Mouse (Mus musculus): Measurements from ENCODE around the gene Arhgdia. TPM values are rescaled to one million over a fixed set of nuclear protein-coding genes. Genes with fewer than 3 reads are reported as not detected.
"Not testable (repeated sequence)": the region's sequence is repeated elsewhere in the genome, so short reads cannot be mapped to it uniquely, and the experiment has no call there.

The Arhgdia gene
- polyA plus RNA-seq, 2 experiments from 2014 or later: 554 to 866 TPM

DNA sequence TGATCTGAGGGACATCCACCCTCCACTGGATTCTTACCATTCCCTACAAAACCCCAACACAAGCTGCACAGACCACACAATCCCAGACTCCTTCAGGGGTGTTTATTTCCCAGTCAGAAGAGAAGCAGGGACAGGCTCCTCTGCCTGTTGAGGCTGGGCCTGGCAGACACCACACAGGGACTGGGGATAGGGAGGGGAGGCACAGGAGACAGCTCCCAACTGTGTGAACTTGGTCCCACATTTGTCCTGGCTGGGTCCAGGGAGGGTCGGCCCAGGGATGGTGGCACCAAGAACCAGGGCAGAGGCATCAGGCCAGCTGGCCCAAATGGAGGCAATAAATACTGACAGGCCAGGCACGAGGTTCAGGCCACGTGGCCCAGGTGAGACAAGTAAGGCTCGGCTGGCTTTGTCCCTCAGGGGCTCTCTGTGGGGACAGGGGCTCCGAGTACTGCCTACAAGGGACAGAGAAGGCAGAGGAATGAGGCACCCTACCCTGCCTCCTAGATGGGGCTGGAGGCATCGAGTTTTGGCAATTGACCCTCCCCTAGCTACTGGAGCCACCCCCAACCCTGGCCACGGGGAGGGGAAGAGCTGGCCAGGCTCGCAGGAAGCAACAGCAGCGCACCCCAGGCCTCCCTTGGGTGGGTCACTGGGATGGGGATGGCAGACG lies 3.3 kb downstream of the Arhgdia start:
- no peak for ATAC-seq

DNA sequence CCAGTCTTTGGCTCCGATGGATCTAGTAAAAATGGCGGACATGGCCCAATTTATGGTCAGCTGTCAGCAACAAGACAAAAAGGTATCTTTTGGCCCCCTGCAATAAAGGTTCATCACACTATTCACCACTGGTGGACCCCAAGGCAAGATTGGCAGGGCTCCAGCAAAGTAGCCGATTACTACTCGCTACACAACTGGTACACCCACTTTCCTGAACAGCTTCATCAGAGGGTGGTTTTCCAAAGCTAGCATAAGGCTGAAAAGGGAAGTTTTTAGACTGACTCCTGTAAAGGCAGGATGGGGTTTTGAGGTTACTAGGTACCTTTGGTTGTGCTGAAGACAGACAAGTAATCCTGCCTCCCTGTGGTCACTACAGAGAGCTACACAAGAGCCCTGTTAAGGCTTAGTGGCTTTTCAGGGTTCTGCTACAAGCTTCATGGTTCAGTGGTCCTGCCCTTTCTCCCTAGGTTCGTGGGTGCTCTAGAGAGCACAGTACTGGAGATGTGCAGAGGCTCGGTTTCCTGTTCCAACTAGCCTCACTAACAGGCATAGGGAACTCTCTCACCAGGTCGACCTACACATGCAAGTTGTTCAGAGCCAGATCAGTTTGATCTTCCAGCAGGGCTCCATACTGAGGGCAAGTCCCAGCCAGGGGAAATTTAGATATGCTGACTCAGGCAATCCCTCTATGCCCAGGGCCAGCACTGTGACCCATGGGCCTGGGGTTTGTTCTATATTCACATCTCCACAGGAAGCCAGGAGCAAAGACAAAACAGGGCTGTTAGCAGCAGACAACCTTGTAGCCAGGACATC lies 4.0 kb downstream of the Arhgdia start:
- ATAC-seq: no peak

DNA sequence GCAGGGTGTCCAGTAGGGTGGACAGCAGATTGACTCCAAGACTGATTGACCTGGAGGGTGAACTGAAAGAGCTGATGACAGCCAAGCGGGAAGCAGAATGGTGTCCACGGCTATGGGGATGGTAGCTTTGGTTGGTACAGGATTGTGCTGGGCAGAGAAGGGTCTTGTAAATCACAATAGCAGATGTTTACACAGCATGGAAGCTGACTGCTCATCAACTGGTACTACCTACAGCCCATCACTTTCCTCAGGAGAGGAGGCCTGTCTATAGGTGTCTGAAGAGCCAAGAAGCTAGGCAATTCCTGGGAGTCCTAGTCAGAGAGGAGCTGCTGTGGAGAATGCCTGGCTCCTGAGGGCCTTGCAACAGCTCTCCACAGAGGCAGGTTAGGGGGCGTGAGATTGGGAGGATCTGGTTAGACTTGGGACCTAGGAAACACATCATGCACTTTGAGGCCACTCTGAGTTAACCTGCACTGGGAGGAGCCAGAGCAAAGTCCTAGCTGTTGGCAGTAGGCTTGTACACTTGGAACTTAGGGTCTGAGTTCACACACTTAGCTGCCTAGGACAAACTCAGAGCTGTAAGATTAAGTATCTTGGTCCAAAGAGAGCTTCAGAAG lies 5.0 kb downstream of the Arhgdia start:
- ATAC-seq: no peak

DNA sequence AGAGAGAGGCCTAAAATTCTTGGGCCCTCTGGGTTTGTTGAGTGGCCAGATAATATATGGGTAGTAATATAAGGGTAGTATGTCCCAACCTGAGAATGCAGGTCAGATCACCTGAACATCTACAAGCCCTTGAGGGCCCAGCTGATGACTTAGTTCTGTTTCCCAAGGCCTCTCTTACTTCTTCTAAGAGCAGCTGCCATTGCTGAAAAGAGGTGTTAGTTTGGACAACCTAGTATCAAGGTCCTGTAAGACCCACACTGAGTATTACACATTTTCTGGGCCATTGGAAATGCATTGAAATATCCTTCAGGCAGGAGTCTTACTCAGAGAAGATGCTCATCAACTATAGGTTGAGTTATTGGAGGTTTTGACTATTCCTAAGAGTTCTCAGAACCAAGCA lies 5.5 kb downstream of the Arhgdia start:
- no peak for ATAC-seq

DNA sequence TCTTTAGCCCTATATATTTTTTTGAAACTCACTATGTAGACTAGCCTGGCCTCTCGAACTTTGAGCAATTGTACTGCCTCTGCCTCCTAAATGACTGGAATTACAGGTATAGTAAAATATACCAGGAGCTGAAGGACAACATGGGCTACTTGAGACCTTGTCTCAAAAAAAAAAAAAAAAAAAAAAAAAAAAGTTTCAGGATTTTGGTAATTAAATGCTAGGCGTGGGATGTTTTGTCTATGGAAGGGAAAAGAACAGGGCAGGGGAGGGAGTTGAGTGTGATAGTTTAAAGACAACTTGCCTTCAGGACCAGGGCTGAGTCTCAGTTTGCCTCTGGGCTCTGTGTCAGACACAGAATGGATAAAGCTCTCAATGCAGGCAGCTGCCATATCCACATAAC lies 6.4 kb downstream of the Arhgdia start:
- no peak for ATAC-seq

DNA sequence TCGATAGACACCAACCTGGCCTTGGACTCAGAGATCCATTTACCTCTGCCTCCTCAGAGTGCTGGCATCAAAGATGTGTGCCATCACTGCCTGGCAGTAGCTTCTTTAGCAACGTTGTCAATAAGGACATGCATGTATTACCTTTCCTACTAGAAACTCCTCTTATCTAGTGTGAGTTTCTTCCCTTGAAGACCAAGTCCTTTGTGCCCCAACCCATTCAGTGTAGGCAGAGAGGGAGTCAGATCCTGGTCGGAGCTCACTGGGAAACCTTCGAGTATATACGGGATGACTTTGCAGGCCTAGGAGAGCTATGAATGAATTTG lies 7.2 kb downstream of the Arhgdia start:
- no peak for ATAC-seq

DNA sequence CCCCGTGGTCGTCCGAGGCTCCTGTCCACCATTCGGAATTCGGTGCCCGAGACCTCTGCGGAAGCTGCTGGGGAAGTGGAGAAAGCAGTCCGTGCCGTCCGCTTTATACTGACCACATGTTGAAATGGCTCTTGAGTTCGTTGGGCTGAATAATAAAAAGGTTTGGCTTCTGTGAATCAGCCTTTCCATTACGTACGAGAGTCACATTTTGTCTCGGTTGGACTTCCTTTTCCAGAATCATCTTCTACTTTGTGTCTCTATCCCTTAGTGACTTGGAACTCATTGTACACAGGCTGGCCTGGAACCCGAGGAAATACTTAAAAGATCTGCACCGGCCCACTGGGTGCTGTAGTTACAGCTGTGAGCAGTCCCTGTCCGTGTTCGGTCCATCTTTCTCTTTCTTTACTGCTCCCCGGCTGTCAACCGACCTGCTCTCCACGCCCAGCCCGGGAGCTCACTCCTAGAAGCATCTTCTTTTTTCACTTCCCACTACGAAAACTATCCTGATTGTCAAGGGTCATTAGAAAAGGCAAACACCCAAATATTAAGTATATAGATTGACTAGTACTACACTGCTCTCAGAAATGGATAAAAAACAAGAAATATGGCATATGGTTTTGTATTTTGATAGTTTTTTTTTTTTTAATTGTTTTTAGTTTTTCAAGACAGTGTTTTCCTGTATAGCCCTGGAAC lies 7.7 kb downstream of the Arhgdia start:
- peak; percentile 33 for ATAC-seq

- peak; percentile 82 for ATAC-seq
These were observed 8.5 kb downstream of the Arhgdia start, which contains the start of gene P4hb for GRCm38 (mm10) chr11:120572752-120573584. Gene P4hb (minus strand): TSS chr11:120573253.

GRCm38 (mm10) chr11:120572417-120572751 lies 9.0 kb downstream of the Arhgdia start:
- peak; percentile 9 for ATAC-seq

DNA sequence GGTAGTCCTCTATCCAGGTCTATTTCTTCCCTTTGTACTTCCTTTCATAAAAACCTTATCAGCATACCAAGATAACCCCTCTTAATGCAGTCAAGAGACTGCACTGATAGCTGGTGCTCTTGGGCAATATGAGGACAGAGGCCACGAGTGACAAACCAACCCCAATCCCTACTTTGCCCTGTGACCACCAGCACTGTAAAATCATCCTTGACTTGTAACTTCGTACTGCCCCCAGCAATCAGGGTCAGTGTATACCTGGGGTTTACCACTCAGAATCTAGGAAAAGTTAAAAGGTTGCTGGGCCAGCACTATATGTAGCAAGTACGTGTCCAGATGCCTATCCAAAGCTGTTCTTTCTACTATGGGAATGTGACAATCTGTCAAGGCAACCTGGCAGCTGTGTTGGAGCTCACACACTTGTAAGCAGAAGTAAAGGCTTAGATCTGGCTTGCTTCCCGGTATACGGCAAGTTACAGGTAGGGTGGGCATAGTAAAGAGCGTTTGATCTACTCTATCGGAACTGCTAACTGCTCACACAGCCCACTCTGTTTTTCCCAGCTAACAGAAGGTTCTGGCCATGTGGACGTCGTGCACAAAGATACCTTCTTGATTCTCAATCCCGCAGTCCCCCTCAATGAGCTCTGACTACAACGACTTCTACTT lies 9.5 kb downstream of the Arhgdia start:
- no peak for ATAC-seq

GRCm38 (mm10) chr11:120571122-120571521 lies 10.3 kb downstream of the Arhgdia start:
- no peak for ATAC-seq

DNA sequence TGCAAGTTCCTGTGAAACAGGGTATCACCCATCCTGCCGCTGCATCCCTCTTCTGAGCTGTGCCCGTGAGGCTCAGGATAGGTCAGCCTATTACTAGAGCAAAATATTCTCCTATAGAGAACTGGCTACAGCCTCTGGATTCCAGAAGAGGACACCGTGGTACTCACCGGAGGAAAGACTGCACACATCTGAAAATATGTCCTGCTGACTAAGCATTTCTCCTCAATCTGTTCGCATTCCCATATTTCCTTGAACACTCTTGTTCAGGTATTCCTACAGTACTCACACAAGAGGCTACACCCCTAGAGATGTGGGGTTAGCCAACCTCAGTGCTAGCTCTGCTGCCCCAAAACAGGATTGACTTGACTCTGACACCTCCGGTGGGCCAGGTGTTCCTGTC lies 13.1 kb downstream of the Arhgdia start:
- no peak for ATAC-seq

DNA sequence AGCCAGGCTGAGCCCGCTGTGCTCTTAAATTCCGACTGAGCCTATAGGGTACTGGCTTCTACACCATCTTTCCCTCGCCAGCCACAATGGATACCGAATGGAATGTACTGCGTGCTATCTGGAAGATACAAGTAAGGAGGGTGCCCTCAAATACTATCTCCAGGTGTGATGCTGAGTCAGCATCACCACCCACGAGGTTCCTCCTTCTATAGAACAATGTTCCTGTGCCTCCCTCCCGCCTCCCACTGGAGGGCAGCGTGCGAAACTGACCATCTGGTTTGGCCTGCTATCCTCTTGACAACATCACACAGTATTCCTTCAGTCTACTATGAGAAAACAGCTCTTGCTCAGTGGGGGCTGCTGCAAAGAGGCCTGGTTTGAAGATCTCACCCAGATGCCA lies 16.3 kb downstream of the Arhgdia start:
- ATAC-seq: no peak

DNA sequence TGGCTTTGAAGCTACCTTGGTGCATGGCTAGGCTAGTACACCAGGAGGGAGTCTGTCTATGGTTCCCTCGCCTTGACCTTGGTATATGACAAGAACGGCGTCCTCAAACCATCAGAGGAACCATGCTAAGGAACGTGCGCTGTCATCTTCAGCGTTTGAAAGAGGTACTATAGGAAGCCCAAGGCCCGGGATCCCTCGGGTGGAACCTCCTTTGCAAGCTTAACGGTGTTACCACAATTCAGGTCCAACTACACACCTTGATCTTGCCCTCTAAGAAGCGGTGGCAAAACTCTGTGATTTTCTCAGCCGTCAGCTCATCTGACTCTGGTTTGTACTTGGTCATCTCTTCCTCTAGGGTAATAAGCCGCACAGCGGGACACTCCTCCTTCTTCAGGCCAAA lies 18.5 kb downstream of the Arhgdia start:
- ATAC-seq: no peak

- ATAC-seq: no peak
These were observed 20.3 kb downstream of the Arhgdia start for GRCm38 (mm10) chr11:120560952-120561728.

- ATAC-seq: not testable (repeated sequence)
These were observed 22.6 kb downstream of the Arhgdia start for GRCm38 (mm10) chr11:120558843-120559242.

DNA sequence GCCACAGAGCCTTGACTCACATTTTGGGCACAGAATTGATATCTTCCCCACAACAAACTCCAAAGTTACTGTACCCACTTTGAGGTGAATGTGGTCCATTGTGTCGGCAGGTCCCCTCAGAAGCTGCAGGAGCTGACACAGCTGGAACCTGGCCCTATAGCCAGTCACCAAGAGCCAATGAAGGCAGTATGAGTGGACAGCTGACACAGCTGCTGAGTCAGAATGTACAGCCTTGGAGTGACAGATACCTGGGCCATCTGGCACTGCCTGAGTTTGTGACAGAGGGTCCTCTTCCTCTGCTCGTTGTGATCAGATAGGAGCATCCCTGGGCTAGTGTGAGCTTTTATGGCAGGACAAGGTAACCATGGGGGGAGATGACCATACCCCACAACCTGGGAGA lies 26.2 kb downstream of the Arhgdia start:
- no peak for ATAC-seq

DNA sequence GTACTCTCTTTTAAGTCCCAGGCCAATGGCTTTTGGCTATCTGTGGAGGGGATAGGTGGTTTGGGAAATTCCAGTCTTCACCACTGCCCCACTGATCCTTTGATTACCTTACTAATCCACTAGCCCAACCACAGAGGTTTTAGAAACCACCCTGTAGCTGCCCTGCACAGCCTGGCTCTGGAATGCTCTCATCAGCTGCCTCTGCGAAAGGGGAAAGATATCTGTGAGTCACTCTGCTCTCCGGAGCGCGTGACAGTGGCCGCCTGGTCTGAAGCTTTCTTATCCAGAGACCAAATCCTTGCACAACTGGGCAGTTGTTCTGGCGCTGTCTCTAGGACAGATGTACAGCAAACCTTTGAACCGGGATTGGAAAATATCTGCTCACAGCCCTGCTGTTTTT lies 26.6 kb downstream of the Arhgdia start:
- ATAC-seq: no peak

DNA sequence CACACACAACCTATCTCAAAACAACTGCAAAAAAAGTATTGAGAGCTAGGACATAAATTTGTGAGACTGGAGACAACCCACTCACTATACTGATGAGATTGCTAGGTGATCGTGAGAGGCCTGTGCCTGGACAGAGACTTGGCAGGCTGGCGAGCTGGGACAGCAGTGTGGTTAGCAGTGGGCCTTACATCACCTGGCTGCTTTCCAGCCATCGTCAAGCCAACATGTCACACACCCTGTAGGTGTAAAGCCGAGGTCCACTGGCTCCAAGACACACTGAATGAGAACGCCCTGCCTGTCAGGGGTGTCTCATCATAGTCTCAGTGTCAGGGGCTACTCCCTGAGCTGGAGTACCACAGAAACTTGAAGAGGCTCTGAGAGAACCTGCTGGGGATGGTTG lies 28.7 kb downstream of the Arhgdia start:
- no peak for ATAC-seq

- ATAC-seq: no peak
These were observed 30.5 kb downstream of the Arhgdia start, which contains the start of gene Ppp1r27 for GRCm38 (mm10) chr11:120550810-120551440. Gene Ppp1r27 (minus strand): TSS chr11:120551132.

Measured in CD4-positive, CD25-positive, alpha-beta regulatory T cell, adult 4 months (primary cell).